Mouse (Mus musculus) MEL (cell line): ENCODE measurements around the gene Serpinb7.

Experiments used
- CTCF ChIP-seq, 3 experiments: IDR thresholded peaks in 2 of 3; conservative IDR thresholded peaks in 1 of 3; 2 replicates each; pipeline ENCODE4 v1.5.1; 2011 to 2012; ENCODE audit warnings: low read length in 3 of 3, low read depth in 2 of 3, mild to moderate bottlenecking in 2 of 3, improper control_type of control experiment in 1 of 3, inconsistent platforms in 1 of 3, mixed read lengths in 1 of 3, moderate library complexity in 1 of 3; ENCODE audit not compliant: control insufficient read depth in 1 of 3, insufficient read depth in 1 of 3, poor library complexity in 1 of 3, severe bottlenecking in 1 of 3
- E2F4 ChIP-seq: IDR thresholded peaks from 2 replicates; pipeline ENCODE4 v1.6.1; 2011; ENCODE audit warnings: low read depth, low read length, improper control_type of control experiment, borderline replicate concordance
- EP300 ChIP-seq, 2 experiments: IDR thresholded peaks; 2 replicates each; pipeline ENCODE4 v1.6.1; 2011; ENCODE audit warnings: improper control_type of control experiment in 2 of 2, low read length in 2 of 2, low read depth in 1 of 2, mild to moderate bottlenecking in 1 of 2
- ETS1 ChIP-seq: IDR thresholded peaks from 2 replicates; pipeline ENCODE4 v1.6.1; 2012; ENCODE audit warnings: low read depth, mild to moderate bottlenecking, inconsistent platforms, low read length, improper control_type of control experiment, moderate library complexity
- GATA1 ChIP-seq: IDR thresholded peaks from 2 replicates; pipeline ENCODE4 v1.6.1; 2011; ENCODE audit warnings: low read depth, low read length, improper control_type of control experiment
- HCFC1 ChIP-seq: IDR thresholded peaks from 2 replicates; pipeline ENCODE4 v1.6.1; 2012; ENCODE audit warnings: low read depth, mild to moderate bottlenecking, inconsistent platforms, low read length, improper control_type of control experiment, moderate library complexity
- MAX ChIP-seq: IDR thresholded peaks from 2 replicates; pipeline ENCODE4 v1.6.1; 2011; ENCODE audit warnings: low read length, improper control_type of control experiment
- POLR2A ChIP-seq, 2 experiments: IDR thresholded peaks; 2 replicates each; pipeline ENCODE4 v1.6.1; 2011 to 2012; ENCODE audit warnings: low read length in 2 of 2, mild to moderate bottlenecking in 2 of 2, control low read depth in 1 of 2, improper control_type of control experiment in 1 of 2, low read depth in 1 of 2, moderate library complexity in 1 of 2; ENCODE audit not compliant: control insufficient read depth in 1 of 2, insufficient read depth in 1 of 2, poor library complexity in 1 of 2
- POLR2AphosphoS2 ChIP-seq: IDR thresholded peaks from 2 replicates; pipeline ENCODE4 v1.6.1; 2011; ENCODE audit warnings: low read length, improper control_type of control experiment
- TAL1 ChIP-seq: IDR thresholded peaks from 2 replicates; pipeline ENCODE4 v1.6.1; 2012; ENCODE audit warnings: mild to moderate bottlenecking, inconsistent platforms, low read length, moderate library complexity, mixed read lengths
- ZNF384 ChIP-seq: IDR thresholded peaks from 2 replicates; pipeline ENCODE4 v1.6.1; 2012; ENCODE audit warnings: low read depth, mild to moderate bottlenecking, inconsistent platforms, low read length, improper control_type of control experiment

DNA sequence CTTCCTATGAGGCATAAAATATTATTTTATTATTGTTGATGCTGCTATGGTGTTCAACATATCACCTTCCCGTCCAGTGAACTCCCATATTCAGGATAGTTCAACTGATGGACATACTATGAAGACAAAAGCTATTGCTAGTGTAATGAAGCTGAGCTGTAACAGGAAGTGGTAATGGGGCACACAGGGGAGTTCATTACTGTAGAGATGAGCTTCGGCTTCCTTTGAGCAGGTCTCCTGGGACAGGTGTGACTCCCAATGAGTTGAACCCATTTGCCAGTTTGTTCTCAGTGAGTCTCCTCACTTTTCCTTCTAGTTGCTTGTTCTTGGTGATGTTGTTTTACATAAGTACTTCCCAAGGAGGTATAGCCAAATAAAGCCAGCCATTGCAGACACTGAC, 36.1 kb downstream of the Serpinb7 start:
- TF ChIP-seq HCFC1 (no peak), POLR2A (IDR thresholded peaks at IDR 0.05; ENCODE audit: control insufficient read depth in 1 of 2, insufficient read depth in 1 of 2, low read depth in 1 of 2, low read length in 2 of 2, poor library complexity in 1 of 2) (no peak), ZNF384 (no peak), E2F4 (no peak), POLR2AphosphoS2 (no peak), EP300 (IDR thresholded peaks at IDR 0.05; ENCODE audit: low read depth in 1 of 2, low read length in 2 of 2) (no peak), ETS1 (no peak), MAX (no peak), GATA1 (no peak), CTCF (IDR thresholded peaks at IDR 0.05 in 2 of 3, conservative IDR thresholded peaks at IDR 0.05 in 1 of 3; ENCODE audit: control insufficient read depth in 1 of 3, insufficient read depth in 1 of 3, low read depth in 2 of 3, low read length in 3 of 3, poor library complexity in 1 of 3, severe bottlenecking in 1 of 3) (no peak), TAL1 (no peak)
